Mouse (Mus musculus) thymus, postnatal 0 days (tissue): ENCODE measurements around the gene Cnot10. TPM values are rescaled to one million over a fixed set of nuclear protein-coding genes. Genes with fewer than 3 reads are reported as not detected.

Experiments used
- DNase-seq: peaks from one replicate; pipeline ENCODE4 v3.0.0-alpha.2; 2015; ENCODE audit warnings: low spot score
- polyA plus RNA-seq: library from polyadenylated mRNA; unstranded; fragments of >200 nt; fragmentation: Nextera tagmentation; extraction: Ambion mirVana; gene quantifications from 2 replicates; pipeline ENCODE4 v1.2.1, GENCODE M21; 2015

Cnot10 gene
- polyA plus RNA-seq, 1 experiment from 2014 or later, result 64.1 TPM

DNA sequence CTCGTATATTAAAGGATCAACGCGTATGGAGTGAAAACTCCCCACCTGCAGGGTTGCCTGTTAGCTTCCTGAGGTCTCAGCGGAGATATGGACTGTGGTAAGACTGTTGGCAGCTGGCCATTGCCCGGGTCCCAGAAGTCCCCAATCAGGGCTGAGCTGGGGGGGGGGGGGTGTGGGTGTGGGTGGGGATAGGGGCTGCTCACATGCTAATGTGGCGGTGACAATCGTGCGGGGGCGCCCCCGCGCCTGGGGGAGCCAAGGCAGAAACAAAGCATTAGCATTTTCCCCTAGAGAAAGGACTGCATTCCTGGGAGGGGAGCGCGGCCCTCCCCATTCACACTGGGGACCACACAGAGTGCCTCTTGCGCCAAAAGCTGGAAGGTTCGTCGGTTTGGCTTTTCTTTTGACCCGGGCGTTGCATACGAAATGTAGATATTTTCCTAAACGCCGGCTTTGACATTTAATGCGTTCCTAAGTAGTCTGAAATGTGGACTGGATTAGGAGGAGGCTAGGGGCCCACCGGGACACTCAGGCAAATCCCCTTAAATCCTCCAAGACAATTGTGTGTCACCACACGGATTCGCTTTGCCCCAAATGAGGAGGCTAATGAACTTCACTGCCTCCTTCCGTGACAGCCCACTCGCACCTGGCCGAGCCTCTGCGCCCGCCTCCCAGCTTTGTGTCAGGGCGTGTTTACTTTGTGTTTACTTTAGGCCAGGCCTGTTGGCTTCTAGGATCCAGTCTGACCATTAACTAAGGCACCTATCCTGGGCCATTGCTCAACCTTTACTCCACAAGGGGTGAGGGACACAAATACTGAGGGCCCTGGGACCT lies 55.6 kb downstream of the Cnot10 start:
- no peak for DNase-seq

DNA sequence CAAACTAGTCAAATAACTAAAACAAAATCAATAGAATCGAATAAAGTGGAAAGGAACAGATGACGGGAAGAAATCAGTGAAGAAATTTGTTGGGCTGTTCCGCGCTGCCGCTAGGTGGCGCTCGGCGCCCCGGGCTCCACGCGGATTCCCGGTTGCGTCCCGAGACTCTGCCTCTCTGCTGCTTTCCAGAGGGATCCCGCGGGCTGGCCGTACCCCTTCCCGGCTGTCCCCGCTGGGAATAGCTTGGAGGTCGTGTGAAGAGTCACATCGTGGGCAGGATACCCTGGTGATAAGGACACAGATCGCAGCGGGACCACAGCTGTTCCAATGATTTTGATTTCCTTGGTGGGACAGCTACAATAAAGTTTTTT lies 56.2 kb downstream of the Cnot10 start:
- DNase-seq, result peak; percentile 48

DNA sequence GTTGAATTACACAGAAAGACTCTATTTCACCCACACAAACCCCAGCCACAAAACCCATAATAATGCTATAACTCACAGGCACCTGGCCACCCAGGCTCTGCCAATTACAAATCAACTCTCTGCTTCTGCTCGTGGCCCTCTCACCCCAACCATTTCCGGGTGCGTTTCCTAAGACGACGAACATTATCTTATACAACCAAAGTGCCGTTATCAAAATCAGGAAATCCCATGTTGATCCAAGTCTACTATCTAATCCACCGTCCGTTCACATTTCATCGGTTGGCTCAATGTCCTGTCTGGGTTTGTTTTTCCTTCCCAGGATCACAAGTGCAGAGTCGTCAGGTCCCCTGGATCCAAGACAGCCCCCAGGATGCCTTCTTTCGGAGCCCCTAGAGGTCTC lies 61.3 kb downstream of the Cnot10 start:
- DNase-seq, result no peak

DNA sequence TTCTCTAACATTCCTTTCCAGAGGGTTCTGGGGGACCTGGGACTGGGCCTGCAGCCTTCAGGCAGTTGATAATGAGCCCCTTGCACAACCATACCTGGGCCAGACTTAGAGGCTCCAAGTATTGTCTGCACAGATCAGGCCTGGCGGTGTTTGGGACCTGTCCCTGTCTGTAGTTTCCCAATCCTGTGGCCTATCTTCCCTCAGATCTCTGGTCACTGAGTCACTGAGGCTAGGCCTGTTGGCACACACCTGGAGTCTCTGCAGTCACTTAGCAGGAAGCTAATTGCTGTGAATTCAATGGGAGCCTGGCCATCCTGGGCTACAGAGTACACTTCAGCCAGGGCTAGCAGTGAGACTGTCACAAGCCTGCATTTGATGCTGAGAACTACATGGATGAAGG lies 64.0 kb downstream of the Cnot10 start:
- DNase-seq, result no peak

DNA sequence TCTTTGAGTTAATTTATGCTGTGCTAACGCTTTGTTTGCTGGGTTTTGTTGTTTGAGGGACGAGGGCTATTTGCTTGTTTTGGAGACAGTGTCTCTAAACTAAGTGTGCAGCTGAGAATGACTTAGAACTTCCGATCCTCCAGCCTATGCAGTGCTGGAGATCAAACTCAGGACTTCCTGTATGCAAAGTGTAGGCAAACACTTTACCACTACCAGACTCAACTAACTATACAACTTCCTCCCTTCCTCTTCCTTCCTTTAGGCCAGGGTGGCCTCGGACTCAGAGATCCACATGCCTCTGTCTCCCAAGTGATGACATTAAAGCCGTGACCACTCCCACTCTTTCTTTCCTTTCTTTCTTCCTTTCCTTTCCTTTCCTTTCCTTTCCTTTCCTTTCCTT lies 66.5 kb downstream of the Cnot10 start:
- DNase-seq, result peak; percentile 41

DNA sequence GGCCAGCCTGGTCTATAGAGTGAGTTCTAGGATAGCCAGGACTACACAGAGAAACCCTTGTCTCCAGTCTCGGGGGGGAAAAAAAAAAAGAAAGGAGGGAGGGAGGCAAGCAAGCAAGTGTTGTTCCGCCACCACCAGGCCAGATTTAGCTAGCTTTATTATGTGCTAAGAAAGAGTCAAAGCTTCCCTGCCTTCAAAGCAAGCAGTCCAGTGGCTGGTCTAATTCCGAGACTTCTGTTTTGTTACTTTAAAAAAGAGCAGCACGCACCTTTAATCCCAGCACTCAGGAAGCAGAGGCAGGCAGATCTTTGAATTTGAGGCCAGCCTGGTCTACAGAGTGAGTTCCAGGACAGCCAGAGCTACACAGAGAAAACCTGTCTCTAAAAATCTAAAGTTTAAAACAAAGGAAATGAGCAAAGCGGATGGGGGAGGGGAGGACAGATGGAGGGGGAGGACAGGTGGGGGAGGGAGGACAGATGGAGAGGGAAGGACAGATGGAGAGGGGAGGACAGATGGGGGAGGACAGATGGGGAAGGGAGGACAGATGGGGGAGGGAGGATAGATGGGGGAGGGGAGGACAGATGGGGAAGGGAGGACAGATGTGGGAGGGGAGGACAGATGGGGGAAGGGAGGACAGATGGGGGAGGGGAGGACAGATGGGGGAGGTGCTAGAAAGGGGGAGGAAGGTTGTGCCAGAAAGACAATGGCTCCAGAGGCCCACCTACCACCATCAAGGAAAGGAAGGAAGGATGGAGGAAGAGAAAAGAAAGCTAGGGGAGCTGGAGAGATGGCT lies 71.1 kb downstream of the Cnot10 start:
- no peak for DNase-seq

DNA sequence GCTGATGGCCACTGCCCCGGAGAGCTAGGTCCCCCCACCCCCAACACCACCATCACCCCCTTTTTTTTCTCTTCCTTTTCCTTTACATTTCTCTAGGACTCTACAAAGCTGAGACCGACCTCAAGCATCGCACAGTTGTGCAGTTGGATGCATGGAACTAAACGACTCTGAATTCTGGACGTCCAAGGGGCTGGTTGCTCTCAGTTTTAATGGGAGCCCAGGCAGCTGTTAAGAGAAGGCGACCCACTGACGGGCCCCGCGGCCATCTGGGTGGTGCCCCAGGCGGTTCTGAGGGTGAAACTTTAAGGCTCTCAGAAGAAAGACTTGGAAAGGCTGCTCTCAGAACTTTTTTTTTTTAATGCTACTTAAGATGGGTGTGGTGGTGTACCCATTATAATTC lies 75.3 kb downstream of the Cnot10 start:
- DNase-seq, result no peak

DNA sequence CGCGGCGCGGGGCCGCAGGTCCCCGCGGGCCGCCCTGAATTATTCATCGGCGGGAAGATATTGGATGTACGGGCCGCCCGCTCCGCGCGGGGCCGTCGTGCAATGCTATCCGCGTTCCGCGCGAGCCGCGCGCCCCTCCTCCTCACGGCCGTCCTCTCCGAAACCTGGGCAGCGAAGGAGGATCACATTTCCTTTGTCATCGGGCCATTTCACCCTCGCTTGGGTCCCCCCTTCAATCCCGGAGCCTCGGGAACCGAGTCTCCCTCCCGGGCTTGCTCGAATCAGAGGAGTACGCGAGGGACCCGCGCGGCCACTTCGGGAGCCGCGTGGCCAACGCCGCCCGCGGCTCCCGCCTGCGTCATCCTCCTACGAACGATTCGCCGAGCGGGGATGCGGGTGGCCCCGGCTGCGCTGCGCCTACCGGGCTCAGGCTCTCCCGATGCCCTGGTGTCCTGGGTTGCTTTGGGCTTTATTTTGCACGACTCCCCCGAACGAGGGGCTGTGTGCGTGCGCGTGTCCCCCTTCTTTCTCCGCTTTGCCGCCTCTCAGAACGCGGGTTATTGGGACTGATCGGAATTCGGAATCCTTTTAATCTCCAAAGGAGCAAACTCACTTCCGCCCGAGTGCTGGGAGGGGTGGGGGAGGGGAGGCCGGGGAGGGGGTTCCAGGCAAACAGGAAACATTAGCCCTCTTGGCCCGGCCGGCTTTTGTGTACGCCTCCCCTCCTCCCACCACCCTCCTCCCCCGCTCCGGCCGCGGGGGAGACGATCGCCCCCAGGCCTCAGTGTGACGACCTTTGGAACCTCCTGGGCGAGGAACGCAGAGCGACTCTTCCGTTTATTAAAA lies 76.0 kb downstream of the Cnot10 start, which contains the start of gene Trim71:
TSS of gene Trim71 (minus strand) at position 609 of the 846 bp plus-strand sequence.
- peak; percentile 21 for DNase-seq

DNA sequence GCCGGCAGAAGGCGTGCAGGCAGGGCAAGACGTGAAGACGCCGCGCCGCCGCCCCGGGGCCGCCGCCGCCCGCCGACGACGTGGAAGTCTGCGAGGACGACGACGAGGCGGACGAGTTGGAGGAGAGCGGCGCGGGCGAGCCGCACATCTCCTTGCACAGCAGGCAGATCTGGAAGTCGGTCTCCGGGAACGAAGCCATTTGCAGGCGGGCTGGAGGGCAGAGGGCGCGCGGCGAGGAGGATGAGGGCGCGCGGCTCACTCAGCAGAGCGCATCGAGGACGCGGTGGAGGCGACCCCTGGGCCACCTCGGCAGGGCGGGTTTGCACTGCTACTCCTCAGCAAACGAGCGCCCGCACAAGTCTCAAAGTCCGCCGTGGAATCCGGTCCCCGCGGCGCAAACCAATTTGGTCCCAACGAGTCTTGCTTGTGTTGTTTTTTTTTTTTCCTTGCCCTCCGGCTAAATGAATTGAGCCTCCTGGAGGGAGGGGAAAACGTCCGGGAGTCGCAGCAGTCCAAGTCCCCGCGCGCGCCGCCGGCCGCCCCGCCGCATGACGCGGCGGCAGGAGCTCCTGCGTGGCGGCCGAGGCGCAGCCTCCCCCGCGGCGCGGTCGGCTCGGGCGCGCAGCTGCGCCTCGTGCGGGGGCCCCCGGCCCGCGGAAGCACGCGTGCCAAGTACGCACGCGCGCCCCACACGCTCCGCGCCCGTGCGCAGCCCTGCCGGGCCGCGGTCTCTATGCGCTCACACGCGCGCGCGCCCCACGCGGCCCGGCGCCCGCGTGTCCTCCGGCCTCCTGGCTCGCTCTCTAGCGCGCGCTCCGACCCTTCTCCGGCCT lies 76.8 kb downstream of the Cnot10 start:
- peak; percentile 24 for DNase-seq

DNA sequence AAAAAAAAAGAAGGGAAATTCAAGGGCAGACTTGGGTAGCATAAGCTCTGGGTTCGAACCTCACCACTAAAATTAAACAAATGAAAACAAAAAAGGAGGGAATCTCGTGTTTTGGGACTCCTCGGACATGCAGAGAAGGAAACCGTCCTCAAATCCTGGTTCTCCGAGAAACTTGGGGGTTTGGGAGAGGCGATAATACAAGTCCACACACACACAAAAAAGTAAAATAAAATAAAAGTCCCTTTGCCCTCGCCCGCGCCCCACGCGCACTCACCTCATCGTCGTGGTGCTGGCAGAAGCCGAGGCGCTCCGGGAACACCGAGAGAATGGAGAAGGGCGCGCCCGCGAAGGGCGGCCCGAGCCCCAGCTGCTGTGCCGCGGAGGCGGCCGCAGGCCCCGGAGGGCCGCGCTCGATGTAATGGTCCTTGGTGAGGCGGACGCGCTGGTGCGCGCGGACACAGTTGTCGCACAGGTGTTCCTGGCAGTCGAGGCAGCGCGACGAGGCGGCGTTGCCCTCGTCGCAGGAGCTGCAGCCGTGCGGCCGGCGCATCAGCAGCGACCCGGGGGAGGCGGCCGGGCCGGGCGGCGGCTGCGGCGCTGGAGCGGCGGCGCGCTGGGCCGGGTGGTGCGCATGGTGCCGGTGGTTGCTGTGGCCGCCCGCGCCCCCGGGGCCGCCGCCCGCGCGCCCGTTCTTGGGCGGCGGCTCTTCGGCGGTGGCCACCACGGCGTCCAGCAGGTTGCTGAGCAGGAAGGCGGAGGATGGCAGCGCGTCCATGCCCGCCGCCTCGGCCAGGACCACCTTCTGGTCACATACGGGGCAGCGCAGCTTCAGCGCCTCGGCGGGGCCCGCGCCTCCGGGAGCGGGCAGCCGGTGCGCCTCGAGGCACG lies 77.7 kb downstream of the Cnot10 start:
- DNase-seq, result no peak

DNA sequence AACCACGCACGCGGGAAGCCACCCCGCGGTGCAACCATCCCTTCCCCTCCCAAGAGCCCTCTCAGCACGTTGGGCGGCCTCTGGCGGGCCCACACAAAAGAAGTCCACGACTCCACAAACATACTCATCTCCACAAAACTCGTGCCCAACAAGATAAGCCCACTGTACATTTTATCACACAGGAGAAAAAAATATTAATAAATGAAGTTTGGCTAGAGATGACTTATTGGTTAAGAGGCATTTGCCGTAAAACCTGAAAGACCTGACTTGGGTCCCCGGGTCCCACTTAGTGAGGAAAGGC lies 78.4 kb downstream of the Cnot10 start:
- DNase-seq, result no peak

DNA sequence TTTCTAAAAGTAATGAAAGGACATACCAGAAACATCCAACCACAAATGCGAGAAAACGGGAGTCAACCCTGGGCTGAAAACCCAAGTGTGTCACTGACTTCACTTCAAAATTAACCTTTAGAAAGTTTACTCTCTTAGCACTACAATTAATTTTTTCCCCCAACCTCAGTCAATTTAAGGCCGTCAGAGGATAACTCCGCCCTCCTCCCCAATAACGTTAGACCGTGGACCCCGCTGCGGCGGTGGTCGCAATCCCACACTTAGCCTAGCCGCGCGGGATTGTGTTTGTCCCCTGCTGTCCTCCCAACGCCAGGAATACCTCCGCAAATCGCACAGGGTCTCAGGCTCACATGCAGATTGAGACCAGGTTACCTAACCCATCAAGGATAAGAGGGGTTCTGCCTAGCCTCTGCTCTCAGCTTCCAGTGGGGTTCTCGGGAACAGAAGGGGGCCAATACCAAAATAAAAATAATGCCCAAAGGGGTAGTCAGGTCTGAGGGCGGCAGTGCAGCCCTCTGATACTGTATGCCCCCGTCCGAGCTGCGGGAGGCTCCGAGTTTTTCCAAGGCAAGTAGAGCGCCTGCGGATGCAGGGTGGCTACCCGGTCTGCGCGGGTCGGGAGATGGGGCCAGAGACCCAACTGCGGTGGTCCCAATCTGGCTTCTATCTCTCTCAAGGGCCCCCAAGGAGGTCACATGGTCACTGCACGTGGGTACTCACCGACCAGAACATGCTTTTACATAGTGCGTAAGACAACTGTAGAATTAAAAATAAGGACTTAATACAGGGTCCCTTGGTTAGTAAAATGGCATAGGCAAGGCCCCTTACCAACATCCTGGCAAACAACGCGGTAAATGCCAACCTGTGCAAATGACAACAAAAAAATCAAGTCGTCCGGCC lies 79.0 kb downstream of the Cnot10 start:
- no peak for DNase-seq

DNA sequence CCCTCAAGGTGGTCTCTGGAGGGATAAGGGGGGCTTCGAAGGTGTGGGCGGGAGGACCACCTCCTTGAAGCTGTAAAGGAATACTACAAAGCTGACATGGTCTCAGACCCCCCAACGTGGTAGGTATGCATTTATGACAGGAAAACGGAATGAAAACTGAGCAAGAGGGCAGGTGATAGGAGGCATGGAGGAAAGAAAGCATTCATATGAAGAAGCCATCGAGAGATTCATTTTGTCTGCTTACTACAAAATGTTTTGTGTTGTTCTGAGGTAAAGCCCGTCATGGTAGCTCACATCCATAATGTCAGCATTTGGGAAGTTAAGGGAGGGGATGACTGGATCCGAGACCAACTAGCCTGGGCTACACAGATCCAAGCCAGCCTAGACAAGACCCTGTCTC lies 79.8 kb downstream of the Cnot10 start:
- DNase-seq, result no peak

DNA sequence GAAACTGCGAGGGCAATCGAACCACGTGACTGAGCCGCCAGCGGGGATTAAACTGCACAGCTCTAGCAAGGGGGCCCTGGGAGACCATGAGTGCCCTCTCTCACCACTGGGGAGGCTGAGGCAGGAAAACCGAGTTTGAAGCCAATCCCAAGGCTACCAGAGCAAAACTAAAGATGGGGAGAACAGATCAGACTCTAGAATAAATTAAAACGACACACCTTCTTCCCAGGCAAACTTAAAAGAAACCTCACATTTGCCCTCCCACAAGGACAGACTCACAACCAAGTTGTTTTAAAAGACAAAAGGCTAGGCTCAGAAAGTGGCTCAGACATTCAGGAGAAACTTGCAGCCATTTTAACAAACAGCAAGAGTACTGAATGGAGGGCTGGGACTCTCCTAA lies 82.9 kb downstream of the Cnot10 start:
- no peak for DNase-seq

DNA sequence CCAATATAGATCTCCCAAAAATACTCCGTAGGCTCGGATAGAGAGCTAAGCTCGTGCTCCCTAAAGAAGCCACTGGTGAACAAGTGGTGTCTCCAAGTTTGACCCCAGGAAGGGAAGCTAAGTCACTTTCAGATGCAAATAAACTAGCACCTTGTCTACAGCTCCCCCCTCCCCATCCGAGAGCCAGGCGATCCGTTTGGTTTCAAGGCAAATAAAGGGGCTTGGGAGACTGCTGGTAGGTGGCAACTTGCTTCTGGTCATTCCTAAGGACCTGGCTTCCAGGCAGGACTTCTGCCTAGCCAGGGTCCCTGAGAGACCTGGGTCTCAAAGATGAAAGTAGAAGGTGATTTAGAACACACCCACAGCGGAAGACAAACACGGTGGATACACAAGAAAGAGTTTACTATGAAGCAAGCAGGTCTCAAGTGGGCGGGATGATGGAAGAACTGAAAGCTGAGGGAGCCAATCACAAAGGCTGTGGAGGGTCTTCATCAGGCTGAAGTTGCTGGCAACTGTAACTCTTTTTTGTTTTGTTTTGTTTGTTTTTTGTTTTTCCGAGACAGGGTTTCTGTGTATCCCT lies 83.6 kb downstream of the Cnot10 start:
- DNase-seq, result no peak

DNA sequence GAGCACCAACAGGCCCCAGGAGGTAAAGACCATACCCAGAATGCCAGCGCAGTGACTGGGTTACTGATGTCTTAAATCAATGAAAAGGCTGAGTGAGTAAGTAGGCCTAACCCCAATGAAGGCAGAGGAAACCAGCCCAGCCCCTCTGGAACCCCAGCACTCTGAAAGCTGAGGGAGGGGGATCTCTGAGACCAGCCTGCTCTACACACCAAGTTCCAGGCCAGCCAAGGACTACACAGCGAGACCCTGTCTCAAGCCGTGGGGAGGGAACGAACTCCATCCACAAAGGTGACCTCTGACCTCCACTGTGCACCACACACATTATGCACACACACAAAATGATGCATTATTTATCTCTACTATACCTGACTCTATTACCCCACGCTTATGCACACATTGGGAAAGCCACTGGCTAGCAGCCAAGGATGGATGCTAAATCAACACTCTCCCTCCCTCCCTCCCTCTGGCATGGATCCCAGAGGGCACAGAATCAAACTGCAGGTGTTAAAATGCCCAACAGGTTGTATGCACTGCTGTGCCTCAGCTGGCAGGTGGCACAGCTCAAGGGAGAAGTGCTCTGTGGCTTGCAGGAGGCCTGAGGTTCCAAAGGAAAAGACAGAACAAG lies 85.5 kb downstream of the Cnot10 start:
- no peak for DNase-seq

DNA sequence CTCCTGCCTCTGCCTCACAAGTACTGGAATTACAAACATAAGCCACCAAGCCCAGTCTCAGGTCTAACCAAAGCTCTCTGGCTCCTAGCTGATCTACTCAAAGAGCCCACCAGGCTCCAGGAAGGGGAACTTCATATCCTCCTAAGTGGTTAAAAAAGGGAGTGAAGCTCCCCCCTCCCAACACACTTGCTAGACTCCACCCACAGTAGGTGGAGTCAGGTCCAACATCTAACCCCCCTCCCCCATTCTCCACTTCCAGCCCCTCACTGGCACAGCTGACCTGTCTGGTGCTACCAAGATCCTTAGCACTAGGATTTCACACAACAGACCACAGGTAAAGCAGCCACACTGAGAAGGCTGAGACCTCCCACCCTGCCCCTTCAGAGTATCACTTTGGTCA lies 86.2 kb downstream of the Cnot10 start:
- no peak for DNase-seq

DNA sequence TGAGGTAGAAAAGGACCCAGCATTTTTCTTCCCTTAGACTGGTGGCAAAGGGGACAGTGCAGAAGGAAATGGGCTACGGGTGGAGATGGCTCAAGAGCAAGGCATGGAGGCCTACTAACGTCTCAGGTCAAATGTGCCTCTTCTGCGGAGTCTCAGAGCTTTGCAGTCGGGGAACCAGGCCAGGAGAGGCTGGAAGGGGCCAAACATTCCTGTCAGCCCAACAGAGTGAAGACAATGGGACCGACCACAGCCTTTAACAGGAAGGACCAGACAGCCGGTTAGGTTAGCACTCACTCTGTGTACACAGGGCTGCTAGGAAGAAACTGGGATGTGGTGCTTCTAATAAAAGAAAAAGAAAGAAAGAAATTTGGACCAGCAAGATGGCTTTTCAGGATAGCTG lies 90.0 kb downstream of the Cnot10 start:
- no peak for DNase-seq
